Mouse (Mus musculus) embryonic fibroblast, embryonic 13.5 days (primary cell): ENCODE results near the gene Fam83f.

ENCODE experiments used
- CTCF ChIP-seq: IDR thresholded peaks from 2 replicates; pipeline ENCODE4 v1.5.1; 2011; ENCODE audit warnings: mild to moderate bottlenecking, control low read depth, low read length, moderate library complexity, borderline replicate concordance; ENCODE audit not compliant: insufficient read depth
- POLR2A ChIP-seq: IDR thresholded peaks from 2 replicates; pipeline ENCODE4 v1.6.1; 2011; ENCODE audit warnings: low read depth, mild to moderate bottlenecking, control low read depth, low read length, moderate library complexity

GRCm38 (mm10) chr15:80630711-80631110, 40.9 kb upstream of the Fam83f start:
- no peak for TF ChIP-seq CTCF
- TF ChIP-seq POLR2A, result no peak
